Mouse (Mus musculus) cerebellum, adult 11-12 months (tissue): Measurements from ENCODE around the gene Smim1.

Experiments used
- DNase-seq: peaks from one replicate; pipeline ENCODE4 v3.0.0; 2022

The Smim1 gene

GRCm38 (mm10) chr4:154019571-154019970 lies 6.5 kb downstream of the Smim1 start:
- DNase-seq, result no peak

GRCm38 (mm10) chr4:154015476-154015875 lies 10.6 kb downstream of the Smim1 start:
- no peak for DNase-seq

- peak; percentile 38 for DNase-seq
Observed at GRCm38 (mm10) chr4:154012132-154012882, 13.7 kb downstream of the Smim1 start.

GRCm38 (mm10) chr4:154011646-154012089 lies 14.4 kb downstream of the Smim1 start, which contains the start of gene Lrrc47:
Lrrc47 (plus strand) TSS chr4:154011731.
- peak; percentile 86 for DNase-seq

- no peak for DNase-seq
Observed at GRCm38 (mm10) chr4:154010907-154011645, 15.0 kb downstream of the Smim1 start.

- no peak for DNase-seq
Observed at GRCm38 (mm10) chr4:154007759-154008158, 18.3 kb downstream of the Smim1 start.

- no peak for DNase-seq
Observed at GRCm38 (mm10) chr4:154006264-154006663, 19.8 kb downstream of the Smim1 start.

- no peak for DNase-seq
Observed at GRCm38 (mm10) chr4:154005488-154005887, 20.5 kb downstream of the Smim1 start.

GRCm38 (mm10) chr4:153993505-153993904 lies 32.5 kb downstream of the Smim1 start:
- DNase-seq, result no peak

GRCm38 (mm10) chr4:153992715-153993114 lies 33.3 kb downstream of the Smim1 start:
- DNase-seq, result no peak

- DNase-seq, result no peak
Observed at GRCm38 (mm10) chr4:153980470-153980869, 45.6 kb downstream of the Smim1 start.

GRCm38 (mm10) chr4:153979243-153979642 lies 46.8 kb downstream of the Smim1 start:
- DNase-seq, result no peak

GRCm38 (mm10) chr4:153975768-153976167 lies 50.3 kb downstream of the Smim1 start:
- no peak for DNase-seq

- DNase-seq, result no peak
Observed at GRCm38 (mm10) chr4:153975292-153975662, 50.8 kb downstream of the Smim1 start.

- DNase-seq, result peak; percentile 90
Observed at GRCm38 (mm10) chr4:153974431-153975291, 51.4 kb downstream of the Smim1 start, which contains the start of the genes Dffb and Cep104. Dffb (minus strand) TSS chr4:153975126. Cep104 (plus strand) TSS chr4:153975194.
